In genomic region chr11:81449271-81449705, GRCm38 (mm10) we compare ENCODE assay signal across 9 mouse cellular contexts.
DNase-seq lines count a peak whose midpoint lies in the region; ATAC-seq lines count a peak whose summit lies in the region.
"Had no signal": no experiment of that assay in that cellular context is flagged by ENCODE, and none has a peak within 500 bp of the region (broad histone marks: within the 10 kb centered on the region; RNA-seq: fewer than 3 reads in every experiment).

No protein-coding gene starts in this region.

- intact Hi-C loops in heart, postnatal 10 days (cut with DNase I): no loop called here

- no peaks in the 10 kb centered on the region for H3K9me3 ChIP-seq in midbrain, embryonic 11.5 days (ENCODE audit: control insufficient read depth, low read length)

- peaks cover 4% of the 10 kb centered on the region for H3K4me1 ChIP-seq in midbrain, embryonic 11.5 days (ENCODE audit: control insufficient read depth, insufficient read depth, low read length)

- H3K36me3 ChIP-seq in midbrain, embryonic 11.5 days (ENCODE audit: control insufficient read depth, insufficient read depth, low read length): no peaks in the 10 kb centered on the region

- 57% methylated on average over 3 of the region's 3 CpGs for WGBS in midbrain, embryonic 11.5 days

- no peak overlapping the region for H3K27ac ChIP-seq in midbrain, embryonic 11.5 days (ENCODE audit: low read depth, low read length)

- H3K4me2 ChIP-seq in midbrain, embryonic 11.5 days: no peak overlapping the region

- H3K9ac ChIP-seq in midbrain, embryonic 11.5 days (ENCODE audit: low read length): no peak overlapping the region

- ATAC-seq in midbrain, embryonic 11.5 days (ENCODE audit: low FRiP score): no peak
- no peak for ATAC-seq in erythroblast, adult 5-6 weeks (replicated peaks; ENCODE audit: low FRiP score, poor library complexity, severe bottlenecking)

- no peaks in the 10 kb centered on the region for H3K27me3 ChIP-seq in midbrain, embryonic 11.5 days (ENCODE audit: control insufficient read depth, insufficient read depth, low read length)

- DNase-seq in layer of hippocampus, adult 9-11 months: peak; percentile 15
- no peak for DNase-seq in layer of hippocampus, postnatal 10 days (ENCODE audit: low spot score in 2 of 2)
- DNase-seq in embryo, embryonic 9.5 days (ENCODE audit: extremely low spot score): peak; percentile 38
- peak; percentile 3 to 20 for DNase-seq in heart, postnatal 10 days
- peak; percentile 66 for DNase-seq in lung, postnatal 10 days
- no peak for DNase-seq in cerebellum, postnatal 14 days
- DNase-seq in midbrain, embryonic 11.5 days (ENCODE audit: low spot score, missing footprints): no peak
- DNase-seq: gastrocnemius, postnatal 25 days had no signal

- H3K4me3 ChIP-seq in midbrain, embryonic 11.5 days (ENCODE audit: low read depth, low read length): no peak overlapping the region

Comparison
In these comparisons a context has a peak if more than half of its experiments do, and no peak if none do; other contexts are left out.
1. DNase-seq: peak in layer of hippocampus, adult 9-11 months (single experiment), embryo, embryonic 9.5 days (single experiment), heart, postnatal 10 days (2 of 2) and lung, postnatal 10 days (single experiment); none in layer of hippocampus, postnatal 10 days (0 of 2), cerebellum, postnatal 14 days (0 of 2) and midbrain, embryonic 11.5 days (single experiment).